Mouse (Mus musculus): ENCODE results near the gene Ttbk1.

Ttbk1 gene

DNA sequence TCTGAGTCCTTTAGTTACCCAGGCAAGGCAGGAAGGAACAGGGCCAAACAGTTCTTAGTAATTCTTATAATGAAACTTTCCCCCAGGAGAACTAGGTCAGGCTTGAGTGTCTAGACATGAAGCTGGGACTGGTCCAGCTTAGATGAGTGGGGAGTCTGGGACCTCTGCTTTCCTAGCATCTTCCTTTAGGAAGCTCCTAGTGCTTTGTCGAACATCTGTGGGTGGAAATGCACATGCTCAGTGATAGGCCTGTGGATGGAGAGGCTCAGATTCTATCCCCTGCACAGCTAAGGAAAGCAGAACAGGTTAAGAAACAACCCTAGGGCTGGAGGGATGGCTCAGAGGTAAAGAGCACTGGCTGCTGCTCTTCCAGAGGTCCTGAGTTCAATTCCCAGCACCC is 92.8 kb downstream of the Ttbk1 start:
- no peak for DNase-seq

DNA sequence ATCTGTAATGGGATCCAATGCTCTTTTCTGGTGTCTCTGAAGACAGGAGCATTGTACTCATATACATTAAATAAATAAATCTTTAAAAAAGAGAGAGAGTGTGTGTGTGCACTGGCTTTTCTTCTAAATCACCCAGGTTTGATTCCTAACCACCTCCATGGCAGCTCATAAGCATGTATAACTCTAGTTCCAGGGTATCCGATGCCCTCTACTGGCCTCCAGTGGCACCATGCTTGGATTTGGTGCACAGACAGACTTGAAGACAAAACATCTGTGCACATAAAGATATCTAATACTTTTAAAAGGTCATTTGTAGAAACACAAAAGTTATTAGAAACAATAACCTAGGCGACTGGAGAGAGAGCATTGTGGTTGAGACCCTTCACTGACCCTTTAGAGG is 94.5 kb downstream of the Ttbk1 start:
- peak; percentile 20 to 40 for DNase-seq

Measured in spleen, adult 18-20 months (tissue).